Mouse (Mus musculus) megakaryocyte, embryonic 14.5 days (primary cell): ENCODE data around the gene Gal3st1.

Experiments used
- FLI1 ChIP-seq: IDR thresholded peaks from 2 replicates; pipeline ENCODE4 v1.6.1; 2012; ENCODE audit warnings: low read length, inconsistent platforms, mixed read lengths
- GATA1 ChIP-seq: IDR thresholded peaks from 3 replicates; pipeline ENCODE4 v1.6.1; 2012; ENCODE audit warnings: mixed read lengths, low read length, inconsistent platforms, borderline replicate concordance

DNA sequence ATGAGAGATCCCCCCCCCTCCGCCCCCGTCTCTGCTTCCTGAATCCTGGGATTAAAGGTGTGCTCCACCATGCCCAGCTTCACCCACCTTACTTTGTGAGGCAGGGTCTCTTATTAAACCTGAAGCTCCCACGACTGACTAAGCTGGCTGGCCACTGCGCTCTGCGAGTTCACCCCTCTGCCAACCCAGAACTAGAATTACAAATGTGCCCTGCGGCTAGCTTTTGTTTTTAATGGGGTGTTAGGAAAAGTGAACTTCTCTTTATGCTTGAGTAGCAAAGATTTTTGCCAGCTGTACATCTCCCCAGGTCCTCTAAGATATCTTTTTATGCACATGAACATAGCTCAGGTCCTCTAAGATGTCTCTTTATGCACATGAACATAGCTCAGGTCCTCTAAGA, 10.5 kb downstream of the Gal3st1 start:
- TF ChIP-seq GATA1 (no peak), FLI1 (no peak)
